Mouse (Mus musculus): ENCODE measurements at regions not wholly inside any gene's neighbourhood (a gene's known extent, or its start where the extent isn't known, plus 50 kb on each side); places are given as distances from the start of the nearest gene placed in this dataset.

DNA sequence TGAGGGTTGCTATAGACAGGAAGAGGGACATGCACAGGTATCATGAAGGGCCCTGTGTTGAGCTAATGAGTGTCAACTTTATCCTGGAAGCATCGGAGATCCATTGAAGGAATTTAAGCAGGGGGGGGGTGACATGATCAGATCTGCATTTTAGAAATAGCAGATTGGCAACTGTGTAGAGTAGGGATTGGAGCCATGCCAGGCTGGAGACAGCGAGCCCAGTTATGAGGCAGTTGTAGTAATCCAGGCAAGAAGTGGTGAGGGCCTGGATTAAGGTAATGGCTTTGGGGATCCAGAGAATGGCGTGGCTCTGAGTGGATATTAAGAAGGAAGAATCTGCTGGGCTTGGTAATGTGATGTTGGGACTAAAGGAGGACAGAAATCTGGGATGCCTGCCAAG lies 528.5 kb downstream of the Fgf9 start:
- Histone ChIP-seq H3K4me2 (ENCODE audit: low read depth, low read length) (no peak overlapping the region), H3K9ac (ENCODE audit: low read depth, low read length) (no peak overlapping the region), H3K27ac (ENCODE audit: low read length) (no peak overlapping the region), H3K27me3 (ENCODE audit: control insufficient read depth, insufficient read depth, low read depth, low read length) (no peaks in the 10 kb centered on the region), H3K4me3 (ENCODE audit: low read depth, low read length) (no peak overlapping the region), H3K4me1 (ENCODE audit: control insufficient read depth, low read depth, low read length) (no peaks in the 10 kb centered on the region), H3K36me3 (ENCODE audit: control insufficient read depth, insufficient read depth) (no peaks in the 10 kb centered on the region), H3K9me3 (replicated peaks; ENCODE audit: control insufficient read depth, low read length) (no peaks in the 10 kb centered on the region)
- 47% methylated on average over 3 of the region's 3 CpGs for WGBS (ENCODE audit: insufficient replicate concordance)
- ATAC-seq (ENCODE audit: low read depth), result no peak

DNA sequence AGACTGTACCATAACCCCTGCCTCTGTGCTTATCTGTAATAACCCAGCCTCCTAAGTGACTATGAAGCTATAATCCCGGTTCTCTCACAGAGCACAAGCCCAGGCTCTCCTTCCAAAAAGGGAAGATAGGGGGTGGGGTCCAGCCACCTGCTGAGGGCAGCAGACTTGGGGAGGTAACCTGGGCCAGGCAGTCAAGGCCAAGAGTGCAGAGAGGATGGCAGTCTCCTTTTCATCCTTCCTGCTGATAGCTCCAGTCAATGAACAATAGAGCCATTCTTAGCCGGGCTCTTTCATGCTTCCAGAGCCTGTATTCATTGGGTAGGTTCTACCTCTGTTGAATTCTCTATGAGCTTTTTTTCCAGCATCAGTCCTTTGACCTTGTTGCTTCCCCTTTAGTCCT lies 527.5 kb downstream of the Fgf9 start:
- WGBS (ENCODE audit: insufficient replicate concordance), result 32% methylated on average over 2 of the region's 2 CpGs
- H3K9ac ChIP-seq (ENCODE audit: low read depth, low read length), result no peak overlapping the region
- no peaks in the 10 kb centered on the region for H3K4me1 ChIP-seq (ENCODE audit: control insufficient read depth, low read depth, low read length)
- ATAC-seq (ENCODE audit: low read depth), result no peak
- no peak overlapping the region for H3K4me2 ChIP-seq (ENCODE audit: low read depth, low read length)
- no peak overlapping the region for H3K27ac ChIP-seq (ENCODE audit: low read length)
- H3K9me3 ChIP-seq (replicated peaks; ENCODE audit: control insufficient read depth, low read length), result no peaks in the 10 kb centered on the region
- H3K27me3 ChIP-seq (ENCODE audit: control insufficient read depth, insufficient read depth, low read depth, low read length), result no peaks in the 10 kb centered on the region
- H3K36me3 ChIP-seq (ENCODE audit: control insufficient read depth, insufficient read depth), result no peaks in the 10 kb centered on the region
- no peak overlapping the region for H3K4me3 ChIP-seq (ENCODE audit: low read depth, low read length)

DNA sequence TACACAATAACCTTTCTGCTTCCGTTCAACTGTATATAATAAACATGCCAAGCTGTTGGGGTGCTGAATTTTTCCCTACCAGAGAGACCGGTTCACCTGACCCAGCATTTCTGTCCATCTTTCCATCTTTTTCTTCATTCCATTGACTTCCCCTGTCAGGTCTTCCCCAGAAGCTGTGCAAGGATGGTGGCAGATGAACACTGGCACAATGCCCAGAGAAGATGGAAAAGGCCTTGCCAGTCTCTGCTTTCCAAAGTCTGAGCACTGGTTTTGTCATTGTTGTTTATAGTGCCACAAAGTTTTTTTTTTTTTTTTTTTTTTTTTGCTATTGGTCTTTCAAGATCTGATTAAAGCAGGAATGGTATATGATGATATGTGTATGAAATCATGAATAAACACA lies 526.6 kb downstream of the Fgf9 start:
- H3K27me3 ChIP-seq (ENCODE audit: control insufficient read depth, insufficient read depth, low read depth, low read length), result no peaks in the 10 kb centered on the region
- whole genome bisulfite sequencing (ENCODE audit: insufficient replicate concordance), result 60% methylated on average over 2 of the region's 2 CpGs
- H3K4me3 ChIP-seq (ENCODE audit: low read depth, low read length), result no peak overlapping the region
- H3K4me2 ChIP-seq (ENCODE audit: low read depth, low read length), result no peak overlapping the region
- no peak overlapping the region for H3K9ac ChIP-seq (ENCODE audit: low read depth, low read length)
- ATAC-seq (ENCODE audit: low read depth), result no peak
- no peaks in the 10 kb centered on the region for H3K9me3 ChIP-seq (replicated peaks; ENCODE audit: control insufficient read depth, low read length)
- no peak overlapping the region for H3K27ac ChIP-seq (ENCODE audit: low read length)
- H3K4me1 ChIP-seq (ENCODE audit: control insufficient read depth, low read depth, low read length), result no peaks in the 10 kb centered on the region
- no peaks in the 10 kb centered on the region for H3K36me3 ChIP-seq (ENCODE audit: control insufficient read depth, insufficient read depth)

DNA sequence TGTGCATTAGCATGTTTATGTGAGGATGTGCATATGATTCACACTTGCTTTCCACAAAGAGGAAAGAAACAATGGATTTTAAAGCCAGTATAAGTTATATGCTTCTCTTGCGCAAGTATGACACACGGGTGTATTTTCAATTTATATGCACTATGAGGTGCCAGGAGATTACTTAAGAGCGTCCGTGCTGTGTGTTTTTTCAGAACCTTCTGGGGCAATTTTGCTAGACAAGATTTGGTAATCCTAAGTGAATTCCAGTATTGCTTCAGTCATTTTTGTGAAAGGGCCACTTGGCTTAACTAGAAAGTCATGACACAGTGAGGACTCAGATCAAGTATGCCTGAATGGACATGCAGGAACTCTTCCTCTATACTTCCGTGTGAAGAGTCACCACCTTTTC lies 511.5 kb downstream of the Fgf9 start:
- Histone ChIP-seq H3K4me3 (ENCODE audit: low read depth, low read length) (no peak overlapping the region), H3K27me3 (ENCODE audit: control insufficient read depth, insufficient read depth, low read depth, low read length) (no peaks in the 10 kb centered on the region), H3K9me3 (replicated peaks; ENCODE audit: control insufficient read depth, low read length) (no peaks in the 10 kb centered on the region), H3K4me1 (ENCODE audit: control insufficient read depth, low read depth, low read length) (no peaks in the 10 kb centered on the region), H3K36me3 (ENCODE audit: control insufficient read depth, insufficient read depth) (no peaks in the 10 kb centered on the region), H3K9ac (ENCODE audit: low read depth, low read length) (no peak overlapping the region), H3K4me2 (ENCODE audit: low read depth, low read length) (no peak overlapping the region), H3K27ac (ENCODE audit: low read length) (no peak overlapping the region)
- ATAC-seq (ENCODE audit: low read depth), result no peak
- 73% methylated on average over 5 of the region's 5 CpGs for WGBS (ENCODE audit: insufficient replicate concordance)

DNA sequence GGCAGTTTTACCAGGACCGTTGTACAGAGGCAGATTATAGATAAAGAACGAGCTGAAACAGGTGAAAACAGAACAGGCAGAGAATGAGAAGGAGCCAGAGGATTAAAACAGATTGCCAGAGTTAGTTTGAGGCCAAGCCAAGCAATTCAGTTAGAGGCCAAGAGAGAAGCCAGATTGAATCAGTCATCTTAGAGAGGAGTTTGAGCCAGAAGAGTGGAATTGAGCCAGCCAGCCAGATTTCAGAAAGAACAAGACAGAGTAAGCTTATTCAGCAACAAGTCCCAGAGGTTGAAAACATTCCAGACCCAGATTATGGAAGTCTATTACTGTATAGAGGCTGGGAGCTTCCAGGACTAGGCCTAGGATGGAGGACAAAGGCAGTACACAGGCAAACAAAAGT lies 499.7 kb downstream of the Fgf9 start:
- Histone ChIP-seq H3K4me3 (ENCODE audit: low read depth, low read length) (no peak overlapping the region), H3K27ac (ENCODE audit: low read length) (no peak overlapping the region), H3K36me3 (ENCODE audit: control insufficient read depth, insufficient read depth) (no peaks in the 10 kb centered on the region), H3K4me2 (ENCODE audit: low read depth, low read length) (no peak overlapping the region), H3K9me3 (replicated peaks; ENCODE audit: control insufficient read depth, low read length) (no peaks in the 10 kb centered on the region), H3K9ac (ENCODE audit: low read depth, low read length) (no peak overlapping the region), H3K27me3 (ENCODE audit: control insufficient read depth, insufficient read depth, low read depth, low read length) (no peaks in the 10 kb centered on the region), H3K4me1 (ENCODE audit: control insufficient read depth, low read depth, low read length) (no peaks in the 10 kb centered on the region)
- ATAC-seq (ENCODE audit: low read depth), result no peak
- 44% methylated on average over 2 of the region's 2 CpGs for WGBS (ENCODE audit: insufficient replicate concordance)

DNA sequence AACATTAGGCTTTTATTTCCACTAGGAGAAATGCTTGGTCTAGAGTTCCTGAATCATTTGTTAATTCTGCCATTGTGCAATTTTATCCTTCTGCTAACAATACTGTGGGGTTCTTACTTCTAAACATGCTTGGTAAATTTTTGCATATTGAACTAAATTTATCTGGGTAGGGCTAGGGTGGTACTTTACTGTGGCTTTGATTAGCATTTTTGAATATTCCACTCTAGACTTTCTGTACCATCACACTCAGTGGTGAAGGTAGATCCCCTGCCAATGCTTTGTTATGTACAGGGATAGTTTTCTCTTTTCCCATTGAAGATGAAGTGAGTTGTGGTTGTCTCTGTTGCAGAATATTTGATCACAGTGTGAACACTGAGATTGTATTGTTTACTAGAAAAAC lies 497.1 kb downstream of the Fgf9 start:
- no peak for ATAC-seq (ENCODE audit: low read depth)
- Histone ChIP-seq H3K4me3 (ENCODE audit: low read depth, low read length) (no peak overlapping the region), H3K9ac (ENCODE audit: low read depth, low read length) (no peak overlapping the region), H3K4me2 (ENCODE audit: low read depth, low read length) (no peak overlapping the region), H3K9me3 (replicated peaks; ENCODE audit: control insufficient read depth, low read length) (no peaks in the 10 kb centered on the region), H3K27me3 (ENCODE audit: control insufficient read depth, insufficient read depth, low read depth, low read length) (no peaks in the 10 kb centered on the region), H3K4me1 (ENCODE audit: control insufficient read depth, low read depth, low read length) (no peaks in the 10 kb centered on the region), H3K36me3 (ENCODE audit: control insufficient read depth, insufficient read depth) (no peaks in the 10 kb centered on the region), H3K27ac (ENCODE audit: low read length) (no peak overlapping the region)

DNA sequence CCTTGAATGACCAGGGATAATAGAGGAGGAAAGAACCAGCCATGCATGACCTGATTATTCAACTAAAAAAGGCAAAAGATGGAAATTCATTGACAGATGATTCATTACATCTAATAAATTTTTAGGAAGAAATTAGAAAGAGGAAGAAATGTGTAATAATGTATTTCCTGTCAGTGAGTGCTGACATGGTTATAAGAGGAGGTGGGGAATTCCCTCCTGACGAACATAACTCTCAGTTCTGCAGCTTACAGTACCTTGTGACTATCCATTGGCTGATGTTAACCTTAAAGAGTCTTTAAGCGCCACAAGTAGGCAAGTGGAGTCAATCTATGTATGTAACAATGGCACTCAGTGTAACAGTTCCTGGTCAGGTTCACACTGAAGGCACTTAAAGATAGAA lies 492.7 kb downstream of the Fgf9 start:
- ATAC-seq (ENCODE audit: low read depth), result no peak
- Histone ChIP-seq H3K9ac (ENCODE audit: low read depth, low read length) (no peak overlapping the region), H3K4me3 (ENCODE audit: low read depth, low read length) (no peak overlapping the region), H3K27ac (ENCODE audit: low read length) (no peak overlapping the region), H3K4me2 (ENCODE audit: low read depth, low read length) (no peak overlapping the region), H3K9me3 (replicated peaks; ENCODE audit: control insufficient read depth, low read length) (no peaks in the 10 kb centered on the region), H3K4me1 (ENCODE audit: control insufficient read depth, low read depth, low read length) (no peaks in the 10 kb centered on the region), H3K36me3 (ENCODE audit: control insufficient read depth, insufficient read depth) (no peaks in the 10 kb centered on the region), H3K27me3 (ENCODE audit: control insufficient read depth, insufficient read depth, low read depth, low read length) (no peaks in the 10 kb centered on the region)
- WGBS (ENCODE audit: insufficient replicate concordance), result 31% methylated on average over 2 of the region's 2 CpGs

DNA sequence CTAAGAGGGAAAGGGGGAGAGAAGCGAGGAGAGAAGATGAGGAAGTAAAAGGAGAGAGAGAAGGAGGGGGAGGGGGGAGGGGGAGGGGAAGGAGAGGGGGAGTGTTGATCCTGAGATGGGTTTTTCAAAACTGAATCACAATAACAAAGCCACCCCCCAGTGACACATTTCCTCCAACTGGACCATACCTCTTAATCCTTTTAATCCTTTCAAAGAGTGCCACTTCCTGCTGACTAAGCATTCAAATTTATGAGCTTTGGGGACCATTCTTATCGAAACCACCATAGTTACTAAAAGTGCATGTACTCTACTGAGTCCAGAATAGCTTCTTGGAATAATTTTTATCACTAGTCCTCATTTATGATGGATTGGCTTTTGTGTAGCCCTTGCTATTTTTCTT lies 480.4 kb downstream of the Fgf9 start:
- Histone ChIP-seq H3K27ac (ENCODE audit: low read length) (no peak overlapping the region), H3K27me3 (ENCODE audit: control insufficient read depth, insufficient read depth, low read depth, low read length) (no peaks in the 10 kb centered on the region), H3K36me3 (ENCODE audit: control insufficient read depth, insufficient read depth) (no peaks in the 10 kb centered on the region), H3K4me3 (ENCODE audit: low read depth, low read length) (no peak overlapping the region), H3K9ac (ENCODE audit: low read depth, low read length) (no peak overlapping the region), H3K4me2 (ENCODE audit: low read depth, low read length) (no peak overlapping the region), H3K4me1 (ENCODE audit: control insufficient read depth, low read depth, low read length) (no peaks in the 10 kb centered on the region), H3K9me3 (replicated peaks; ENCODE audit: control insufficient read depth, low read length) (no peaks in the 10 kb centered on the region)
- ATAC-seq (ENCODE audit: low read depth), result no peak
- 54% methylated on average over 2 of the region's 2 CpGs for WGBS (ENCODE audit: insufficient replicate concordance)

DNA sequence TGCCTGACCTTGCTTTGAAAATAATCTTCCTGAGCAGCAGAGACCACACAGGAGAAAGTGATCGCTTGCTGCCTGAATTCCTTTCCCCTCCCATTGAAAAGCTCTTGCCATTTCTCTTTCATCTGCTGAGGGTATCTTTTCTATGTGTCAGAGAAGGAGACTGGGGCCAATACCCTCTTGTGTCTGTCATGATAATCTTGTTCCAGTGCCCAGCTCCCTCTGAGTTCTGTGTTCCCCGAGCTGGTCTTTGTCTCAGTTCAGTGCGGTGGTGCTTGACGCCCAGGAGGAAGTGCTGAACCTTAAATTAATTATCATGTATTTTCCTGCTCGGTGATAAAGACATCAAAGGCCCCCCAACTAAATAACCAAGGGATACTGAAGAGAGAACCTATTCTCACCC lies 475.4 kb downstream of the Fgf9 start:
- Histone ChIP-seq H3K9me3 (replicated peaks; ENCODE audit: control insufficient read depth, low read length) (no peaks in the 10 kb centered on the region), H3K27me3 (ENCODE audit: control insufficient read depth, insufficient read depth, low read depth, low read length) (no peaks in the 10 kb centered on the region), H3K4me2 (ENCODE audit: low read depth, low read length) (no peak overlapping the region), H3K4me3 (ENCODE audit: low read depth, low read length) (no peak overlapping the region), H3K36me3 (ENCODE audit: control insufficient read depth, insufficient read depth) (no peaks in the 10 kb centered on the region), H3K27ac (ENCODE audit: low read length) (no peak overlapping the region), H3K9ac (ENCODE audit: low read depth, low read length) (no peak overlapping the region), H3K4me1 (ENCODE audit: control insufficient read depth, low read depth, low read length) (no peaks in the 10 kb centered on the region)
- no peak for ATAC-seq (ENCODE audit: low read depth)
- WGBS (ENCODE audit: insufficient replicate concordance), result 26% methylated on average over 5 of the region's 5 CpGs
